Mouse (Mus musculus): ENCODE results near the gene Cpped1. TPM values are rescaled to one million over a fixed set of nuclear protein-coding genes. Genes with fewer than 3 reads are reported as not detected.
A peak's percentile ranks its signal among the peaks of the same experiment; 100 is the strongest.

The Cpped1 gene
- total and polyA plus RNA-seq, 2 experiments from 2014 or later = 19.2 to 20.9 TPM

DNA sequence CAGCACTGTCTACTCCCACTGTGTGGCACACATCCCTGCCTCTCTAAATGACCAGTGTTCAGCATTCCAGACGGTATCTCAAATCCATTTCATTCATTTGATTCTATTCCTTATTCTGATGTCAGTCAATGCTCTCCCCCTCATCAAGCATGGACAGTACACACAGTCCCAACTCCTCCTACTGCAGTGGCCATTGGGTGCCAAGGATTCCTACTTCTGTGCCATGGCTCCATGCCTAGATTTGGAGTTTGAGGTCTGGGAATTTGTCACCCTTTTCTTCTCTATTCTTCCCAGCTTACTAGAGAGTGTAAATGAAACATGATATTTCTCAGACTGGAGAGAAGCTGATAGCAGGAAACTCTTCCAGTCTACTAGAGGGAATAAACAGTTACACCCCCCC, 2.3 kb downstream of the Cpped1 start:
- Histone ChIP-seq H3K36me3 (ENCODE audit: insufficient read depth, low read length) (no peaks in the 10 kb centered on the region), H3K4me2 (ENCODE audit: low read depth, low read length, poor library complexity, severe bottlenecking) (no peak overlapping the region), H3K4me3 (ENCODE audit: low read depth, low read length) (no peak overlapping the region), H3K9me3 (ENCODE audit: low read length) (no peaks in the 10 kb centered on the region), H3K4me1 (ENCODE audit: insufficient read depth, low read length) (peaks cover 5% of the 10 kb centered on the region; the same call in 1 of the 2 replicates), H3K27me3 (ENCODE audit: insufficient read depth, low read length) (no peaks in the 10 kb centered on the region), H3K9ac (replicated peaks; ENCODE audit: low read length, poor library complexity, severe bottlenecking) (no peak overlapping the region), H3K27ac (ENCODE audit: low read depth, low read length) (no peak overlapping the region)
- TF ChIP-seq CTCF (IDR thresholded peaks at IDR 0.05) = no peak
- ATAC-seq (ENCODE audit: low FRiP score) = no peak
- no peak for DNase-seq (ENCODE audit: low spot score)
- 44% methylated on average over 1 of the region's 1 CpGs for WGBS

DNA sequence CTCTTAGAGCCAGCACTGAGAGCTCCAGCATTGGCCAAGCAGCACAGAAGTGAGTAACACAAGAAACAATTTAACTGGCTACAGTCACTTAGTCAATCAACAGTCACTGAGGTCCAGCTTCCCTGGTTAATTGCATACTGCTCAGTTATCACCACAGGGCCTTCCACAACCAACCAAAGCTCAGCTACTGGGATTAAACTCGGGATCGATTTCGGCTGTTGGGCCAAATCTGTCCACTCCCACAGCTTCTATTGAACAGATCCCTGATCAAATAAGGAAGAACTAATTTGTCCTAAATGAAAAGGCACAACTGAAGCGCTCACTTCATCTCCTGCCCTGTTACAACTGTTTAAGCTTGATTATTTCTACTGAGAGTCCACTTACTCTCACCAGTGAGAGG, 4.0 kb downstream of the Cpped1 start:
- ATAC-seq (ENCODE audit: low FRiP score) (no peak), DNase-seq (ENCODE audit: low spot score) (no peak)
- 91% methylated on average over 4 of the region's 4 CpGs for WGBS
- TF ChIP-seq CTCF (IDR thresholded peaks at IDR 0.05) = no peak
- Histone ChIP-seq H3K4me2 (ENCODE audit: low read depth, low read length, poor library complexity, severe bottlenecking) (no peak overlapping the region), H3K27me3 (ENCODE audit: insufficient read depth, low read length) (no peaks in the 10 kb centered on the region), H3K4me3 (ENCODE audit: low read depth, low read length) (no peak overlapping the region), H3K36me3 (ENCODE audit: insufficient read depth, low read length) (no peaks in the 10 kb centered on the region), H3K9me3 (ENCODE audit: low read length) (no peaks in the 10 kb centered on the region), H3K27ac (ENCODE audit: low read depth, low read length) (no peak overlapping the region), H3K4me1 (ENCODE audit: insufficient read depth, low read length) (peaks cover 5% of the 10 kb centered on the region; the same call in 1 of the 2 replicates), H3K9ac (replicated peaks; ENCODE audit: low read length, poor library complexity, severe bottlenecking) (no peak overlapping the region)

DNA sequence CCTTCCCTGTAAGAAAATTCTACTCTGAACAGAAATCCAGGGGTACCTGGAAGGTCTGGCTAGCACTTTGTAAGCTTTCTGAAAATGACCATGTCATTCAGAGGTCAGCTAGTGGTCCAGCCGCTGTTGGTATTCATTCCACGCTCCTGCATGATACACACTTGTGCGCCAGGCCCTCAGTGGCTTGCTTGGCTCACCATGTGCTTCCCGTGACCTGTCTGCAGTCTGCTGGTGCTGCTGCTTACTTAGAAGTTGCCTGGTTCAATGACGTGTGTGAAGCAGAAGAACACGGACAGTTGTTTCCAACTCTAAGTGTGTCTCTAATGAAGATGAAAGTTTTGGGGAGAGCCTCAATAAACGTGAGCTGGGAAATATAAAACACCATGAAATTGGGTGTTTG, 7.2 kb downstream of the Cpped1 start:
- no peaks in the 10 kb centered on the region for H3K36me3 ChIP-seq (ENCODE audit: insufficient read depth, low read length)
- H3K9me3 ChIP-seq (ENCODE audit: low read length) = no peaks in the 10 kb centered on the region
- DNase-seq (ENCODE audit: low spot score) (no peak), ATAC-seq (ENCODE audit: low FRiP score) (no peak)
- 91% methylated on average over 7 of the region's 7 CpGs for WGBS
- TF ChIP-seq CTCF (IDR thresholded peaks at IDR 0.05) = no peak
- H3K27me3 ChIP-seq (ENCODE audit: insufficient read depth, low read length) = no peaks in the 10 kb centered on the region
- H3K4me1 ChIP-seq (ENCODE audit: insufficient read depth, low read length) = no peaks in the 10 kb centered on the region
- no peak overlapping the region for H3K4me2 ChIP-seq (ENCODE audit: low read depth, low read length, poor library complexity, severe bottlenecking)
- H3K4me3 ChIP-seq (ENCODE audit: low read depth, low read length) = no peak overlapping the region
- H3K27ac ChIP-seq (ENCODE audit: low read depth, low read length) = no peak overlapping the region
- H3K9ac ChIP-seq (replicated peaks; ENCODE audit: low read length, poor library complexity, severe bottlenecking) = no peak overlapping the region

DNA sequence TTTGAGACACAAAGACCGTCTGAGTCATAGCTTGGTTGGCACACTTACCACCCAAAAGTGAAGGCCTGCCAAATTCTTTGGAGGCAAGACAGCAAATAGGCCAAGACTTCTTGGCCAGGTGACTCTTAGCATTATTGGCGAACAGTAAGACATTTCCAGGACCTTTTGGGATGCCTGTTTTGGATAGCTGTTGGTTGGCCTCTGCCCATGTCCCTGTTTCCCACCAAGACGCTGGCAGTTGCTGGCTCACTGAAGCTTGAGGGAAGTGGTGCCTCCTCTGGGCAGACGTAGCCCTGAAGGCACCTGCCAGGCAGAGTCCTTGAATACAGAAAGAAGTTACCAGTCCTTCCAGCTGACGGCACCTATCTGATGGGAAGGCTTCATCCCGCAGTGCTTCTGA, 8.9 kb downstream of the Cpped1 start:
- no peak for DNase-seq (ENCODE audit: low spot score)
- H3K4me2 ChIP-seq (ENCODE audit: low read depth, low read length, poor library complexity, severe bottlenecking) = no peak overlapping the region
- no peak for TF ChIP-seq CTCF (IDR thresholded peaks at IDR 0.05)
- WGBS = 90% methylated on average over 6 of the region's 6 CpGs
- H3K27me3 ChIP-seq (ENCODE audit: insufficient read depth, low read length) = no peaks in the 10 kb centered on the region
- H3K36me3 ChIP-seq (ENCODE audit: insufficient read depth, low read length) = no peaks in the 10 kb centered on the region
- H3K9me3 ChIP-seq (ENCODE audit: low read length) = no peaks in the 10 kb centered on the region
- no peak overlapping the region for H3K27ac ChIP-seq (ENCODE audit: low read depth, low read length)
- no peak overlapping the region for H3K4me3 ChIP-seq (ENCODE audit: low read depth, low read length)
- ATAC-seq (ENCODE audit: low FRiP score) = no peak
- no peak overlapping the region for H3K9ac ChIP-seq (replicated peaks; ENCODE audit: low read length, poor library complexity, severe bottlenecking)
- no peaks in the 10 kb centered on the region for H3K4me1 ChIP-seq (ENCODE audit: insufficient read depth, low read length)

DNA sequence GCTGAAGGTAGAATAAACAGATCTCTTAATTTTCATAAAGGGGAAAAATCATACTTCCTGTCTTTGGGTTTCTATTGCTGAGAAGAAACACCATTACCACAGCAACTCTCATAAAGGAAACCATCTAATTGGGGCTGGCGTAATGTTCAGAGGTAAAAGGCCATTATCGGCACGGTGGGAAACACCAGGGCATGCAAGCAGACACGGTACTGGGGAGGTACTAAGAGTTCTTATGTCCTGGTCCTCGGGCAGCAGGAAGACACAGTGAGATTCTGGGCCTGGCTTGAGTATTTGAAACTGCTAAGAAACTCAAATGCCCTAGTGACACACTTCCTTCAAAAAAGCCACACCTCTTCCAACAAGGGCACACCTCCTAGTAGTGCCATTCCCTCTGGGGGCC, 12.8 kb downstream of the Cpped1 start:
- Histone ChIP-seq H3K4me2 (ENCODE audit: low read depth, low read length, poor library complexity, severe bottlenecking) (no peak overlapping the region), H3K4me1 (ENCODE audit: insufficient read depth, low read length) (no peaks in the 10 kb centered on the region), H3K27me3 (ENCODE audit: insufficient read depth, low read length) (no peaks in the 10 kb centered on the region), H3K9me3 (ENCODE audit: low read length) (no peaks in the 10 kb centered on the region), H3K27ac (ENCODE audit: low read depth, low read length) (no peak overlapping the region), H3K9ac (replicated peaks; ENCODE audit: low read length, poor library complexity, severe bottlenecking) (no peak overlapping the region), H3K36me3 (ENCODE audit: insufficient read depth, low read length) (no peaks in the 10 kb centered on the region), H3K4me3 (ENCODE audit: low read depth, low read length) (no peak overlapping the region)
- DNase-seq (ENCODE audit: low spot score) (no peak), ATAC-seq (ENCODE audit: low FRiP score) (no peak)
- 88% methylated on average over 5 of the region's 5 CpGs for WGBS
- TF ChIP-seq CTCF (IDR thresholded peaks at IDR 0.05) = no peak

DNA sequence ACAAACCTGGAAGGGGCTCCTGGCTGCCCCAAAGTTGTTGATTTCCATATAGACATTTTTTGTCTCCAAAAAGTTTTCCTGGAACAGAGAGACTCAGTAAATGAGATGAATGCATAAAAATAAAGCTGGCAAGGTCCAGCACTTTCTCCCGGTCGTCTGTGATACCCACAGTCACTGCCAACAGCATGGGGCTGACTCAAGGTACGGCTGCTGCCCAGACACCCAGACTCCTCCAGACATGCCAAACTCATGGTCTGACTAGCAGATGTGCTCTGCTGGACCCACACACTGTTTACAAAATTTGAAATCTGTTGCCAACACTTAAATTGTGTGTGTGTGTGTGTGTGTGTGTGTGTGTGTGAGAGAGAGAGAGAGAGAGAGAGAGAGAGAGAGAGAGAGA, 14.4 kb downstream of the Cpped1 start:
- Histone ChIP-seq H3K4me1 (ENCODE audit: insufficient read depth, low read length) (no peaks in the 10 kb centered on the region), H3K4me3 (ENCODE audit: low read depth, low read length) (no peak overlapping the region), H3K9me3 (ENCODE audit: low read length) (no peaks in the 10 kb centered on the region), H3K27me3 (ENCODE audit: insufficient read depth, low read length) (no peaks in the 10 kb centered on the region), H3K27ac (ENCODE audit: low read depth, low read length) (no peak overlapping the region), H3K36me3 (ENCODE audit: insufficient read depth, low read length) (no peaks in the 10 kb centered on the region), H3K4me2 (ENCODE audit: low read depth, low read length, poor library complexity, severe bottlenecking) (no peak overlapping the region), H3K9ac (replicated peaks; ENCODE audit: low read length, poor library complexity, severe bottlenecking) (no peak overlapping the region)
- WGBS = 76% methylated on average over 3 of the region's 3 CpGs
- ATAC-seq (ENCODE audit: low FRiP score) = no peak
- no peak for TF ChIP-seq CTCF (IDR thresholded peaks at IDR 0.05)
- DNase-seq (ENCODE audit: low spot score) = peak; percentile 11
